Mouse (Mus musculus) CH12.LX (cell line): ENCODE data around the gene Tgfbr3l. TPM values are rescaled to one million over a fixed set of nuclear protein-coding genes. Genes with fewer than 3 reads are reported as not detected.

Experiments used
- DNase-seq: peaks from one replicate; pipeline ENCODE4 v3.0.0-alpha.2; 2013; ENCODE audit errors: extremely low read depth
- H3K27ac ChIP-seq: 2 replicates; pipeline ENCODE4 v1.5.1; 2012; ENCODE audit warnings: low read depth, mild to moderate bottlenecking, control low read depth, moderate library complexity; ENCODE audit not compliant: insufficient read depth
- H3K27me3 ChIP-seq: replicated peaks from 2 replicates; pipeline ENCODE3; 2012; ENCODE audit warnings: inconsistent platforms
- H3K36me3 ChIP-seq, 2 experiments: replicated peaks in 1 of 2; 2 replicates each; pipeline versions ENCODE3 to v1.6.1; 2012; ENCODE audit warnings: inconsistent platforms in 1 of 2, low read length in 1 of 2, mild to moderate bottlenecking in 1 of 2, mixed read lengths in 1 of 2, moderate library complexity in 1 of 2; ENCODE audit not compliant: control insufficient read depth in 1 of 2, insufficient read depth in 1 of 2
- H3K4me1 ChIP-seq, 2 experiments: 2 replicates each; pipeline ENCODE4 v1.6.1; 2012; ENCODE audit warnings: inconsistent platforms in 1 of 2, moderate library complexity in 1 of 2; ENCODE audit not compliant: insufficient read depth in 2 of 2, control insufficient read depth in 1 of 2
- H3K4me2 ChIP-seq: 2 replicates; pipeline ENCODE4 v1.6.1; 2012; ENCODE audit warnings: low read depth, mild to moderate bottlenecking, control low read depth; ENCODE audit not compliant: poor library complexity, insufficient read depth, severe bottlenecking
- H3K4me3 ChIP-seq, 3 experiments: fragments of 150-350 bp in 1 of 3; sonication (generic) in 1 of 3; replicated peaks in 1 of 3; 2 replicates each; pipeline versions ENCODE3 to v1.5.1; 2011 to 2012; ENCODE audit warnings: low read depth in 2 of 3, low read length in 2 of 3, mild to moderate bottlenecking in 2 of 3, moderate library complexity in 2 of 3, control low read depth in 1 of 3, improper control_type of control experiment in 1 of 3, inconsistent platforms in 1 of 3, mixed read lengths in 1 of 3; ENCODE audit not compliant: poor library complexity in 1 of 3
- H3K79me2 ChIP-seq: replicated peaks from 2 replicates; pipeline ENCODE4 v1.6.1; 2012; ENCODE audit warnings: mild to moderate bottlenecking, moderate library complexity; ENCODE audit not compliant: control insufficient read depth, poor library complexity, insufficient read depth, severe bottlenecking; ENCODE audit errors: extremely low read depth
- H3K9ac ChIP-seq: 2 replicates; pipeline ENCODE4 v1.6.1; 2012; ENCODE audit warnings: low read depth, mild to moderate bottlenecking, control low read depth, moderate library complexity; ENCODE audit not compliant: insufficient read depth
- H3K9me3 ChIP-seq: replicated peaks from 2 replicates; pipeline ENCODE3; 2012; ENCODE audit warnings: low read length, inconsistent platforms, mixed read lengths
- CHD1 ChIP-seq: IDR thresholded peaks from 2 replicates; pipeline ENCODE4 v1.6.1; 2012; ENCODE audit warnings: low read depth, low read length, improper control_type of control experiment, inconsistent platforms
- CHD2 ChIP-seq: IDR thresholded peaks from 2 replicates; pipeline ENCODE4 v1.6.1; 2011; ENCODE audit warnings: low read length, improper control_type of control experiment
- CTCF ChIP-seq, 2 experiments: IDR thresholded peaks in 1 of 2; conservative IDR thresholded peaks in 1 of 2; 2 replicates each; pipeline ENCODE4 v1.5.1; 2011 to 2012; ENCODE audit warnings: low read depth in 2 of 2, low read length in 2 of 2, improper control_type of control experiment in 1 of 2, inconsistent platforms in 1 of 2, mild to moderate bottlenecking in 1 of 2, moderate library complexity in 1 of 2
- ELF1 ChIP-seq: IDR thresholded peaks from 2 replicates; pipeline ENCODE4 v1.6.1; 2014; ENCODE audit warnings: low read depth, mild to moderate bottlenecking, inconsistent platforms, low read length, improper control_type of control experiment
- ETS1 ChIP-seq: conservative IDR thresholded peaks from 2 replicates; pipeline ENCODE4 v1.6.1; 2012; ENCODE audit warnings: low read depth, mild to moderate bottlenecking, inconsistent platforms, low read length, improper control_type of control experiment, moderate library complexity
- GABPA ChIP-seq: IDR thresholded peaks from 2 replicates; pipeline ENCODE4 v1.6.1; 2012; ENCODE audit warnings: low read depth, low read length, improper control_type of control experiment, inconsistent platforms; ENCODE audit not compliant: insufficient replicate concordance
- HCFC1 ChIP-seq: IDR thresholded peaks from 2 replicates; pipeline ENCODE4 v1.6.1; 2012; ENCODE audit warnings: low read depth, mild to moderate bottlenecking, inconsistent platforms, low read length, improper control_type of control experiment
- JUN ChIP-seq: IDR thresholded peaks from 2 replicates; pipeline ENCODE4 v1.6.1; 2011; ENCODE audit warnings: low read depth, mild to moderate bottlenecking, low read length, improper control_type of control experiment, moderate library complexity; ENCODE audit not compliant: insufficient read depth
- KAT2A ChIP-seq: IDR thresholded peaks from 2 replicates; pipeline ENCODE4 v1.6.1; 2012; ENCODE audit warnings: low read length, improper control_type of control experiment, inconsistent platforms; ENCODE audit not compliant: insufficient replicate concordance
- MAFK ChIP-seq: IDR thresholded peaks from 2 replicates; pipeline ENCODE4 v1.6.1; 2011; ENCODE audit warnings: low read length, improper control_type of control experiment; ENCODE audit not compliant: insufficient replicate concordance
- MAZ ChIP-seq: IDR thresholded peaks from 2 replicates; pipeline ENCODE4 v1.6.1; 2012; ENCODE audit warnings: low read depth, mild to moderate bottlenecking, inconsistent platforms, low read length, improper control_type of control experiment, moderate library complexity
- MXI1 ChIP-seq: IDR thresholded peaks from 2 replicates; pipeline ENCODE4 v1.6.1; 2011; ENCODE audit warnings: mild to moderate bottlenecking, low read depth, low read length, improper control_type of control experiment
- PAX5 ChIP-seq: IDR thresholded peaks from 2 replicates; pipeline ENCODE4 v1.6.1; 2012; ENCODE audit warnings: low read length, inconsistent platforms, mixed read lengths
- POLR2A ChIP-seq: IDR thresholded peaks from 2 replicates; pipeline ENCODE4 v1.6.1; 2011; ENCODE audit warnings: low read depth, mild to moderate bottlenecking, improper control_type of control experiment, low read length
- RAD21 ChIP-seq: IDR thresholded peaks from 2 replicates; pipeline ENCODE4 v1.6.1; 2011; ENCODE audit warnings: low read depth, mild to moderate bottlenecking, low read length, improper control_type of control experiment, moderate library complexity
- SIN3A ChIP-seq: IDR thresholded peaks from 2 replicates; pipeline ENCODE4 v1.6.1; 2012; ENCODE audit warnings: low read length, improper control_type of control experiment, inconsistent platforms
- TBP ChIP-seq: conservative IDR thresholded peaks from 2 replicates; pipeline ENCODE4 v1.6.1; 2011; ENCODE audit warnings: low read depth, low read length, improper control_type of control experiment
- USF1 ChIP-seq: IDR thresholded peaks from 2 replicates; pipeline ENCODE4 v1.6.1; 2014; ENCODE audit warnings: low read depth, mild to moderate bottlenecking, inconsistent platforms, low read length, improper control_type of control experiment
- ZC3H11A ChIP-seq: IDR thresholded peaks from 2 replicates; pipeline ENCODE4 v1.6.1; 2012; ENCODE audit warnings: low read depth, mild to moderate bottlenecking, inconsistent platforms, low read length, improper control_type of control experiment
- ZKSCAN1 ChIP-seq: IDR thresholded peaks from 2 replicates; pipeline ENCODE4 v1.6.1; 2012; ENCODE audit warnings: low read depth, inconsistent platforms, low read length, improper control_type of control experiment, borderline replicate concordance
- dilution Hi-C: fragments of 300-500 bp; cut with MboI; formaldehyde crosslinking; loops from 2 replicates; pipeline ENCODE4 v1.14.3; 2020; ENCODE audit warnings: low sequenced_read_pairs; ENCODE audit not compliant: extremely low pct_unique_long_range_greater_than_20kb, extremely low pct_ligation_motif_present
- in situ Hi-C: fragments of 300-500 bp; cut with MboI; formaldehyde crosslinking; loops from 3 replicates; pipeline ENCODE4 v1.14.3; 2019; ENCODE audit warnings: low sequenced_read_pairs, low pct_ligation_motif_present, low pct_unique_long_range_greater_than_20kb, mixed read lengths
- polyA plus RNA-seq: library from polyadenylated mRNA; unstranded; fragments of >175 nt; gene quantifications from 2 replicates; pipeline ENCODE4 v1.2.1, GENCODE M21; 2012; ENCODE audit warnings: low read depth; ENCODE audit not compliant: insufficient read length
- total RNA-seq, 2 experiments: library from RNA; depleted of rRNA; stranded (reverse); fragments of 300-350 nt in 1 of 2; fragments of >200 nt in 1 of 2; gene quantifications; 2 replicates each; pipeline ENCODE4 v1.2.3; 2012 to 2014

Gene Tgfbr3l
- total and polyA plus RNA-seq, 3 experiments, result 2.0 to 13.3 (median 4.5) TPM

GRCm38 (mm10) chr8:4214006-4214980 is 33.7 kb upstream of the Tgfbr3l start:
- TF ChIP-seq TBP (0 out of 2 replicates have a peak, but pooled peaks have one; percentile 19), CHD2 (no peak), POLR2A (no peak; the same call in 1 of the 2 replicates), MAZ (no peak), ELF1 (0 out of 2 replicates have a peak, but pooled peaks have one; percentile 34), MXI1 (peak; percentile 63; the same call in 1 of the 2 replicates), GABPA (no peak), PAX5 (no peak), MAFK (no peak), ZKSCAN1 (no peak), USF1 (no peak), CHD1 (no peak), CTCF (conservative IDR thresholded peaks at IDR 0.05 in 1 of 2, IDR thresholded peaks at IDR 0.05 in 1 of 2; ENCODE audit: low read depth in 2 of 2, low read length in 2 of 2) (no peak), RAD21 (no peak), ZC3H11A (no peak), HCFC1 (no peak), KAT2A (no peak), SIN3A (no peak), JUN (no peak), ETS1 (no peak)
- H3K4me3 ChIP-seq, result peak overlapping the region; percentile 43 to 52 (median 50)
- H3K9ac ChIP-seq, result peak overlapping the region; percentile 28; the same call in 1 of the 2 replicates
- peaks cover 7 to 19% of the 10 kb centered on the region in 2 experiments for H3K4me1 ChIP-seq
- peaks cover 0 to 2% of the 10 kb centered on the region in 2 experiments for H3K36me3 ChIP-seq
- in situ Hi-C loops (no loop called here), dilution Hi-C loops (no loop called here)
- H3K27me3 ChIP-seq, result no peaks in the 10 kb centered on the region
- H3K79me2 ChIP-seq, result no peaks in the 10 kb centered on the region
- H3K4me2 ChIP-seq, result peak overlapping the region; percentile 92
- H3K9me3 ChIP-seq, result peaks cover 2% of the 10 kb centered on the region
- DNase-seq, result peak; percentile 83
- H3K27ac ChIP-seq, result no peak overlapping the region
